Mouse (Mus musculus): ENCODE data around the gene Hs3st3a1. TPM values are rescaled to one million over a fixed set of nuclear protein-coding genes. Genes with fewer than 3 reads are reported as not detected.

Hs3st3a1 gene
- total RNA-seq, 1 experiment from 2014 or later, result not detected

GRCm38 (mm10) chr11:64523993-64524570 is 89.0 kb downstream of the Hs3st3a1 start:
- ATAC-seq (replicated peaks in 1 of 2; ENCODE audit: insufficient read depth in 1 of 2, low FRiP score in 2 of 2, low TSS enrichment in 1 of 2, low read depth in 1 of 2, poor library complexity in 2 of 2, severe bottlenecking in 2 of 2), result no peak

GRCm38 (mm10) chr11:64537230-64537629 is 102.1 kb downstream of the Hs3st3a1 start:
- ATAC-seq (replicated peaks in 1 of 2; ENCODE audit: insufficient read depth in 1 of 2, low FRiP score in 2 of 2, low TSS enrichment in 1 of 2, low read depth in 1 of 2, poor library complexity in 2 of 2, severe bottlenecking in 2 of 2), result no peak

GRCm38 (mm10) chr11:64541866-64542265 is 106.7 kb downstream of the Hs3st3a1 start:
- no peak for ATAC-seq (replicated peaks in 1 of 2; ENCODE audit: insufficient read depth in 1 of 2, low FRiP score in 2 of 2, low TSS enrichment in 1 of 2, low read depth in 1 of 2, poor library complexity in 2 of 2, severe bottlenecking in 2 of 2)

- no peak for ATAC-seq (replicated peaks in 1 of 2; ENCODE audit: insufficient read depth in 1 of 2, low FRiP score in 2 of 2, low TSS enrichment in 1 of 2, low read depth in 1 of 2, poor library complexity in 2 of 2, severe bottlenecking in 2 of 2)
These were observed 107.2 kb downstream of the Hs3st3a1 start for GRCm38 (mm10) chr11:64542335-64542734.

- ATAC-seq (replicated peaks in 1 of 2; ENCODE audit: insufficient read depth in 1 of 2, low FRiP score in 2 of 2, low TSS enrichment in 1 of 2, low read depth in 1 of 2, poor library complexity in 2 of 2, severe bottlenecking in 2 of 2), result no peak
These were observed 108.1 kb downstream of the Hs3st3a1 start for GRCm38 (mm10) chr11:64543181-64543641.

GRCm38 (mm10) chr11:64544236-64544635 is 109.1 kb downstream of the Hs3st3a1 start:
- ATAC-seq (replicated peaks in 1 of 2; ENCODE audit: insufficient read depth in 1 of 2, low FRiP score in 2 of 2, low TSS enrichment in 1 of 2, low read depth in 1 of 2, poor library complexity in 2 of 2, severe bottlenecking in 2 of 2), result no peak

- no peak for ATAC-seq (replicated peaks in 1 of 2; ENCODE audit: insufficient read depth in 1 of 2, low FRiP score in 2 of 2, low TSS enrichment in 1 of 2, low read depth in 1 of 2, poor library complexity in 2 of 2, severe bottlenecking in 2 of 2)
These were observed 114.2 kb downstream of the Hs3st3a1 start for GRCm38 (mm10) chr11:64549380-64549779.

- no peak for ATAC-seq (replicated peaks in 1 of 2; ENCODE audit: insufficient read depth in 1 of 2, low FRiP score in 2 of 2, low TSS enrichment in 1 of 2, low read depth in 1 of 2, poor library complexity in 2 of 2, severe bottlenecking in 2 of 2)
These were observed 114.8 kb downstream of the Hs3st3a1 start for GRCm38 (mm10) chr11:64549955-64550354.

- no peak for ATAC-seq (replicated peaks in 1 of 2; ENCODE audit: insufficient read depth in 1 of 2, low FRiP score in 2 of 2, low TSS enrichment in 1 of 2, low read depth in 1 of 2, poor library complexity in 2 of 2, severe bottlenecking in 2 of 2)
These were observed 123.2 kb downstream of the Hs3st3a1 start for GRCm38 (mm10) chr11:64558282-64558681.

GRCm38 (mm10) chr11:64559388-64559787 is 124.3 kb downstream of the Hs3st3a1 start:
- no peak for ATAC-seq (replicated peaks in 1 of 2; ENCODE audit: insufficient read depth in 1 of 2, low FRiP score in 2 of 2, low TSS enrichment in 1 of 2, low read depth in 1 of 2, poor library complexity in 2 of 2, severe bottlenecking in 2 of 2)

GRCm38 (mm10) chr11:64560471-64560870 is 125.3 kb downstream of the Hs3st3a1 start:
- no peak for ATAC-seq (replicated peaks in 1 of 2; ENCODE audit: insufficient read depth in 1 of 2, low FRiP score in 2 of 2, low TSS enrichment in 1 of 2, low read depth in 1 of 2, poor library complexity in 2 of 2, severe bottlenecking in 2 of 2)

GRCm38 (mm10) chr11:64562771-64563170 is 127.6 kb downstream of the Hs3st3a1 start:
- no peak for ATAC-seq (replicated peaks in 1 of 2; ENCODE audit: insufficient read depth in 1 of 2, low FRiP score in 2 of 2, low TSS enrichment in 1 of 2, low read depth in 1 of 2, poor library complexity in 2 of 2, severe bottlenecking in 2 of 2)

Other genes with a start within 250 kb of the Hs3st3a1 start
- not detected in 2 replicates for gene F930015N05Rik, start 1.3 kb downstream of the Hs3st3a1 start, total RNA-seq (2017)

Data from hematopoietic stem cell, adult 5-6 weeks (primary cell).